Mouse (Mus musculus) small intestine, adult 2 months (tissue): ENCODE data around the gene Iba57.

Experiments
- CTCF ChIP-seq: fragments of 200-500 bp; IDR thresholded peaks from 2 replicates; pipeline ENCODE4 v1.5.1; 2012; ENCODE audit warnings: low read depth, mild to moderate bottlenecking, control low read depth, inconsistent platforms, low read length, moderate library complexity, mixed read lengths; ENCODE audit not compliant: insufficient replicate concordance, insufficient read length; ENCODE audit errors: extremely low read depth
- POLR2A ChIP-seq: fragments of 200-500 bp; IDR thresholded peaks from 2 replicates; pipeline ENCODE4 v1.6.1; 2012; ENCODE audit warnings: low read depth, mild to moderate bottlenecking, control low read depth, inconsistent platforms, low read length, moderate library complexity

DNA sequence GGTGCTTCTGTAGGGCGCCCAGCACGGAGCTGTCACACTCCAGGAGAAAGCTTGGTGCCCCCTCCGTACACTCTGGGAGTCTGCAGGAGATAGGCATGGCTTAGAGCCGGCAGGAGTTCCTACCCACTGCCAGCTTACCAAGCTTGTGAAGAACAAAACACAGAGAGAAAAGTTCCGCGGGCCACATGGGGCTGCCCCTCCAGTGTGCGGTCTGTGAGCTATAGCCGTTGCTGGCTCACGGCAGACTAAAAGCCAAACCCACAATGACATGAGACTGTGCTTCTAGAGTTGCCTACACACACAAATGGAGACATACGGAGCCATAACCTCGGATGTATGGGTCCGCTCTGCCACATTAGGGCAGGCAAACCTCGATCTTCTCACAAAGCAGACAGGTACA, 4.4 kb downstream of the Iba57 start:
- TF ChIP-seq CTCF (no peak), POLR2A (no peak)
